Mouse (Mus musculus): Measurements from ENCODE around the gene Nthl1. TPM values are rescaled to one million over a fixed set of nuclear protein-coding genes. Genes with fewer than 3 reads are reported as not detected.

The Nthl1 gene
- polyA plus RNA-seq, 1 experiment from 2014 or later = 33.4 TPM

DNA sequence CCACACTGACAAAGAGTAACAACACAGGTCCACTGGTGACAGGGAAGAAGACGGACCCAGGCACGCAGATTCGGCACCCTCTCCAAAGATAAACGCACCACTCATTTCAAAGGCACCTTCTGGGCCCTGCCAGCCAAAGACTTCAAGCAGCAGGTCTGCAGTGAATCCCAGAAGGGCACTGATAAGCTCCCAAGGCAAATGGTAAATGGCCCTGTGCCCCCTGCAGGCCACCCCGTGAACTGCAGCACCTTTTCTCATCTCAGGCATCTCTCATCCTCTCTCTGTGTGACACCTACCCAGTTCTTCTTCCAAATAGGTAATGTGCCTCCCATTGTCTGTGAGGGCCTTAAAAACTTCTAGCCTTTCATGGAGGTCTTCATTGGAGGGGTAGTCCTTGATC is 3.8 kb upstream of the Nthl1 start:
- in situ Hi-C loops (cut with MboI; ENCODE audit: low pct_unique_long_range_greater_than_20kb) = loop anchor here (5.0 kb wide), 1 partner anchor 91 kb away; no protein-coding TSS in a partner anchor
- ChIA-PET POLR2A (no interaction called here), CTCF (interaction anchor here (0.9 to 2.9 kb wide), 14 partner anchors 9 to 150 kb away, joined by 3 to 9 read pairs (median 4); partner anchors contain the start of genes Mlst8, Tbl3 and Zfp598)
- no peak for DNase-seq (ENCODE audit: low read depth, low spot score)
- ATAC-seq = no peak
- no peaks in the 10 kb centered on the region for H3K27me3 ChIP-seq
- peak; percentile 95 for TF ChIP-seq CTCF (IDR thresholded peaks at IDR 0.05)

DNA sequence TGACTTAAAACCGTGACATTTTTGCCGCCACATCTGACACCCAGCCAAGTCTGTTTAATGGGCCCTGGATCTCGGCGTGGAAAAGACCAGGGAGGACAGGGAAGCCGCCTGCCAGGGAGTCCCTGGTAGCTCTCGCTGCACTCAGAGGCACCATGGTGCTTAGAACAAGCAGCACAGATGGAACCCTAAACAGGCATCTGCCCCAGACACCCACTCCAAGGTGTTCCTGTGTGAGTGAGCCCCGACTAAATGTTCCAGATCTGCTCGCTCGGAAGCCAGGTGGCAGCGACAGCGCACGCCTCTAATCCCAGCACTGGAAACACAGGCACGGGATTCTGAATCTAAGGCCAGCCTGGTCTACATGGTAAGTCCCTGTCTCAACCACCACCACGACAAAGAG is 2.4 kb upstream of the Nthl1 start:
- no peak for TF ChIP-seq CTCF (IDR thresholded peaks at IDR 0.05)
- ATAC-seq = no peak
- CTCF ChIA-PET = interaction anchor here (0.8 to 2.9 kb wide), 10 partner anchors 9 to 151 kb away, joined by 3 to 9 read pairs (median 4); partner anchors contain the start of gene Mlst8
- in situ Hi-C loops (cut with MboI; ENCODE audit: low pct_unique_long_range_greater_than_20kb) = no loop called here
- POLR2A ChIA-PET = no interaction called here
- no peak for DNase-seq (ENCODE audit: low read depth, low spot score)
- no peaks in the 10 kb centered on the region for H3K27me3 ChIP-seq

DNA sequence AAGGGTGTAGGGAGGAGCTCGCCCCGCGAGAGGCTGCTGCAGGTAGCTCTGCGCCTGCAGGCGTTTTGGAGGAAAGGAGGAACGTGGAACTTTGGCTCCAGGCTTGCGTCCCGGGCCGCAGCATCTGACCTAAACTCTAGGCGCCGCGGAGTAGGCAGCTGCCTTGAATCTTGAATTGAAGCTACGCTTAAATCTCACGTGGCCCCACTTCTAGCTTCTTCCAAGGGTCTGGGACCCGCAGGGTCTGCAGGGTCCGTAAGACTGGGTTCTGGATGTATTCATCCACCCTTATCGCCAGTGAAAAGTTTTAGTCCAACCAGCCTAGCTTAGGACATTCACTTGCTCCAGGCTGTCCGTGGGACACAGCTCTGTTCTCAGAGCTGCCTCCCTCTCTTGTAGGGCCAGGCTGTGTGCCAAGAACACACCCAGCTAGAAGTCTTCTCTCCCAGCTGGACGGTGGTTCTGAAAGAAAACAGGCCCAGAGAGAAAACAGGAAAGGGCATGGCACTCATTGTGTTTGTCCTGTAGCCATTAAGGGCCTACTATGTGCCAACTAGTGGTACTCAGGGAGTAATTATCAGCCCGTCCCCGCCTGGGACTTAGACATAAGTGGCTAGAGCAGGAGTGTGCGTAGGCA is 451 bp downstream of the Nthl1 start:
- ATAC-seq = peak; percentile 46
- in situ Hi-C loops (cut with MboI; ENCODE audit: low pct_unique_long_range_greater_than_20kb) = no loop called here
- no peaks in the 10 kb centered on the region for H3K27me3 ChIP-seq
- ChIA-PET POLR2A (interaction anchor here (0.6 to 1.5 kb wide), 6 partner anchors 10 to 572 kb away, joined by 3 to 5 read pairs (median 4); no protein-coding TSS in a partner anchor), CTCF (interaction anchor here (0.9 to 1.6 kb wide), 7 partner anchors 16 to 154 kb away, joined by 3 to 5 read pairs (median 3); partner anchors contain the start of genes Mlst8 and Zfp598)
- DNase-seq (ENCODE audit: low read depth, low spot score) = no peak
- no peak for TF ChIP-seq CTCF (IDR thresholded peaks at IDR 0.05)

DNA sequence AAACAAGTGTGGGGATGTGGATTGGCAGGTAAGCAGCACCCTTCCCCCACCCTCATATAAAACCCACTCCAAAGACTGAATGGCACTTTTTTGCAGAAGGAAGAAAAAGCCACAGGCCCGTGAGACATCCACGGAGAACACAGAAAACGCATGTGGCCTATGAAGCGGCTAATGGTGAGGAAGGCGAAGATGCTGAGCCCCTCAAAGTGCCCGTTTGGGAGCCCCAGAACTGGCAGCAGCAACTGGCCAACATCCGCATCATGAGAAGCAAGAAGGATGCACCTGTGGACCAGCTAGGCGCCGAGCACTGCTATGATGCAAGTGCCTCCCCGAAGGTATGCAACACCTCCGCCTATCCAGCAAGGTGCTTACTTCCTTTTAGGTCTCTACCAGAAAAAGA is 1.4 kb downstream of the Nthl1 start:
- no peaks in the 10 kb centered on the region for H3K27me3 ChIP-seq
- ATAC-seq = no peak
- CTCF ChIA-PET = interaction anchor here (1.0 kb wide), 1 partner anchor 155 kb away, joined by 3 read pairs; the partner anchor contains the start of gene Mlst8
- in situ Hi-C loops (cut with MboI; ENCODE audit: low pct_unique_long_range_greater_than_20kb) = no loop called here
- DNase-seq (ENCODE audit: low read depth, low spot score) = no peak
- POLR2A ChIA-PET = no interaction called here
- TF ChIP-seq CTCF (IDR thresholded peaks at IDR 0.05) = no peak

DNA sequence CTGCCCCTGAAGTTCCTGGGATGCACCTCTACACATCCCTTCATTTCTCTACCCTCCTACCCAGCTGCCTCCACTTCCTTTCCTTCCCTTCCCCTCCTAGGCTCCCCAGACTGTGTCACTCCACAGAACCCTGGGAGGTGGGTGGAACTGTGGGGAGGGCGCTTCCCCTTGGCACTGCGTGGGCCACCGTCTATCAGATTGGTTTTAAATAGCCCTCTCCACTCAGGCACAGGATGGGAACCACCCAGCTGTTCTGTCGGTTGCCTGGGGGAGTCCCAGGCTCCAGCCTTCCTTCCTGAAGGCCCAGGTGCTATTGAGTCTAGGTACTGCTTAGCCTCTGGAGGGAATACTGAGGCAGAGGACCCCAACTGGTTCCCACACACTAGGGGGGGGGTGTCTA is 2.5 kb downstream of the Nthl1 start:
- no peak for TF ChIP-seq CTCF (IDR thresholded peaks at IDR 0.05)
- no peaks in the 10 kb centered on the region for H3K27me3 ChIP-seq
- CTCF ChIA-PET = no interaction called here
- in situ Hi-C loops (cut with MboI; ENCODE audit: low pct_unique_long_range_greater_than_20kb) = no loop called here
- POLR2A ChIA-PET = interaction anchor here (1.1 kb wide), 1 partner anchor 9 kb away, joined by 3 read pairs; no protein-coding TSS in a partner anchor
- DNase-seq (ENCODE audit: low read depth, low spot score) (no peak), ATAC-seq (no peak)

DNA sequence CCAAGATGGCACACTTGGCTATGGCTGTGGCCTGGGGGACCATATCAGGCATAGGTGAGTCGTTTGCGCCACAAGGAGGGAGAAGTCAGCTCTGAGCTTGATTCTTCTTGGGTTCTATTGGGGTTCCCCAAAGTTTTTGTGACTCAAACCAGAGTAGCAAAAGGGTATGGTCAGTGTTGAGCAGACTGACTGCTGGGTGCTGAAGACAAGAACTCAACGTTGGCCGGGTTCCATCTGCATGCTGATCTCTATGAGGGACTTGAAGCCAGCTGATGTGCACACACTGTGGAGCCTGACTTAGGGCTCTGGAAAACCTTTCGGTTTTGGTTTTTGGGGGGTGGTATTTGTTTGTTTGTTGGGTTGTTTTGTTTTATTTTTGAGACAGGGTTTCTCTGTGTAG is 3.2 kb downstream of the Nthl1 start:
- no peak for TF ChIP-seq CTCF (IDR thresholded peaks at IDR 0.05)
- DNase-seq (ENCODE audit: low read depth, low spot score) (no peak), ATAC-seq (no peak)
- in situ Hi-C loops (cut with MboI; ENCODE audit: low pct_unique_long_range_greater_than_20kb) = no loop called here
- CTCF ChIA-PET = no interaction called here
- H3K27me3 ChIP-seq = no peaks in the 10 kb centered on the region
- POLR2A ChIA-PET = interaction anchor here (1.1 kb wide), 1 partner anchor 8 kb away, joined by 3 read pairs; no protein-coding TSS in a partner anchor

DNA sequence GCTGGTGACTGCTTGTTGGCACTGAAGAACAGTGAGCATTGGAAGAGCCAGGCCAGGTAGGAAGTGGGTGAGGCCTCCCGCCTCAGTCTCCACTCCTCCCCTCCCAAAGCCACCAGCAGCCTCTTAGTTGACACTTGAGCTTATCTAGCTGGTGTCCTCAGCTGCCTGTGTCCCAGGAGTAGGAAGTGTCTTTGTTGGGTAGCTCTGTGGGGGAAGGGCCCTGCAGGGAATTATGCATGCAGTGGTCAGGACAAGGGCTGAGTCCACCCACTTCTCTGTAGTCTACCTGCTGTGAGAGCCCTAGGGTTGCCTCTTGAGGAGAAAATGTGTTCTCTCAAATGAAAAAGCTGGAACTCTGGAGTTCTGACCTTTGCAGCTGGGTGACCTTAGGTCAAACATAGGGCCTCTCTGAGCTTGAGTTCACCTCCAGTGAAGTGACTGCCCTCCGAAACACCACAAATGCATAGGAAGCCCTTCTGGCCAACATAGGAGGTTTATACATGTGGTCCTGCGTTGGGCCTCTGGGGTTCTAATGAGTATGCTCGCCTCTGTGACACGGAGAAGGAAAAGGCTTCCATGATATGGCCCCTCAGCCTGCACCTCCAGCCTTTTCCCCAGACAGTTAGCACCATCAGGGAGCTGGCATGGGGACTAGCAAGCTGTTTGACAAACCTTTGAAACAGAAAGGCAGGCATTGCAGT is 4.5 kb downstream of the Nthl1 start:
- no peak for ATAC-seq
- POLR2A ChIA-PET = interaction anchor here (0.6 to 1.3 kb wide), 3 partner anchors 25 to 84 kb away, joined by 3 to 4 read pairs (median 3); partner anchors contain the start of gene Zfp598
- no peak for TF ChIP-seq CTCF (IDR thresholded peaks at IDR 0.05)
- DNase-seq (ENCODE audit: low read depth, low spot score) = no peak
- in situ Hi-C loops (cut with MboI; ENCODE audit: low pct_unique_long_range_greater_than_20kb) = no loop called here
- CTCF ChIA-PET = interaction anchor here (1.6 kb wide), 1 partner anchor 8 kb away, joined by 5 read pairs; no protein-coding TSS in a partner anchor
- no peaks in the 10 kb centered on the region for H3K27me3 ChIP-seq

DNA sequence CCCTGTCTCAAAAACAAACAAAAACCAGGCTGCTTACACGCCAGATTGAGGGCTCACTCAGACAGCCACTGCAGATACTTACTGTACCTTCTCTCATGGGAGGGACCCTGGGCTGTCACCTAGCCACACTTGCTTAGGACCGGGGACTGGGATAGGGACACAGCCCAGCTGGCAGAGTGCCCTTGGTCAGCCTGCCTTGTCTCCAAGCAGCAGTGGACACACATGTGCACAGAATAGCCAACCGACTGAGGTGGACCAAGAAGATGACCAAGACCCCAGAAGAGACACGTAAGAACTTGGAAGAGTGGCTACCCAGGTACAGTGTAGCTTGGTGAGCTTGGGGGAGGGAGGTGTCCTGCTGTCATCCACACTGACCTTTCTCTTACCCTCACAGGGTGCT is 5.7 kb downstream of the Nthl1 start:
- no peak for TF ChIP-seq CTCF (IDR thresholded peaks at IDR 0.05)
- DNase-seq (ENCODE audit: low read depth, low spot score) = no peak
- POLR2A ChIA-PET = no interaction called here
- H3K27me3 ChIP-seq = no peaks in the 10 kb centered on the region
- in situ Hi-C loops (cut with MboI; ENCODE audit: low pct_unique_long_range_greater_than_20kb) = no loop called here
- CTCF ChIA-PET = interaction anchor here (1.6 kb wide), 1 partner anchor 9 kb away, joined by 5 read pairs; no protein-coding TSS in a partner anchor
- ATAC-seq = no peak

DNA sequence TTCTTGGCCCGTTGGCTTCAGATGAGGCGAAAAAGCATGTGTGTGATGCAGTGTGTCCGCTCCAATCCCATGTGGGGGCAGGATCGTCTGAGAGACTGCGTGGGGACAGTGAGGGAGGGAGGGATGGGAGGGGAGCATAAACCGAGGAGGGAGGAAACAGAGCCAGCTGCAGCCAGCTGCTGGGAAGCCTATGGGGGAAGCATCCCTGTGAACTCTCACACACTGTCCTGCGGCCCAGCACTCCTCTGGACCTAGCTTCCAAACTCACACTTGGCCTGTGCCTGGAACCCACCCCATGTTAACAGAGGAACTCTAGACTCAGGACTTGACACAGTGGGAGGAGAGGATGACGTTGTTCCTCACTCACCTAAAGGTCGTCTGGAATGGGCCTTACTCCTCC is 6.4 kb downstream of the Nthl1 start:
- in situ Hi-C loops (cut with MboI; ENCODE audit: low pct_unique_long_range_greater_than_20kb) = no loop called here
- CTCF ChIA-PET = interaction anchor here (2.9 kb wide), 1 partner anchor 10 kb away, joined by 9 read pairs; no protein-coding TSS in a partner anchor
- TF ChIP-seq CTCF (IDR thresholded peaks at IDR 0.05) = no peak
- no peak for DNase-seq (ENCODE audit: low read depth, low spot score)
- no peak for ATAC-seq
- POLR2A ChIA-PET = no interaction called here
- no peaks in the 10 kb centered on the region for H3K27me3 ChIP-seq

DNA sequence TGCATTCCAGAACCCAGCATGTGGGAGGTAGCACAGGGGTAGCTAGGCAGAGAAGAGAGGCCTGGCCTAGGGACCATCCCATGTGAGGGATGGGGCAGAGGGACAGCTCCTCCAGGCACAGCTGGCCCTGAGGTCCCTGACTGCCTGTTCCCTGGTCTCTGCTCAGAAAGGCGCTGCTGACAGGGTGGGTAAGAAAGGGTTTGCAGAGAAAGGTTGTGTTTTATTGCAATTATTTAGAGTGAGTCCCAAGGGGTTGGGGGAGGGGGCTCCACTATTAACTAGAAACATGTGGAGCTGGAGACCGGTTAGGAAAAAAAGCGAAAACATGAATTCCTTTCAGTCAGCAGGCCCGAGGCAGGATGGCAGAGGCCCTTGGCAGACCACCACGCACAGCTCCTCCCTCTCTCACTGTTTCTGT is 7.1 kb downstream of the Nthl1 start:
- ChIA-PET POLR2A (no interaction called here), CTCF (interaction anchor here (2.9 kb wide), 1 partner anchor 11 kb away, joined by 9 read pairs; no protein-coding TSS in a partner anchor)
- in situ Hi-C loops (cut with MboI; ENCODE audit: low pct_unique_long_range_greater_than_20kb) = no loop called here
- no peak for ATAC-seq
- H3K27me3 ChIP-seq = no peaks in the 10 kb centered on the region
- DNase-seq (ENCODE audit: low read depth, low spot score) = no peak
- TF ChIP-seq CTCF (IDR thresholded peaks at IDR 0.05) = no peak

DNA sequence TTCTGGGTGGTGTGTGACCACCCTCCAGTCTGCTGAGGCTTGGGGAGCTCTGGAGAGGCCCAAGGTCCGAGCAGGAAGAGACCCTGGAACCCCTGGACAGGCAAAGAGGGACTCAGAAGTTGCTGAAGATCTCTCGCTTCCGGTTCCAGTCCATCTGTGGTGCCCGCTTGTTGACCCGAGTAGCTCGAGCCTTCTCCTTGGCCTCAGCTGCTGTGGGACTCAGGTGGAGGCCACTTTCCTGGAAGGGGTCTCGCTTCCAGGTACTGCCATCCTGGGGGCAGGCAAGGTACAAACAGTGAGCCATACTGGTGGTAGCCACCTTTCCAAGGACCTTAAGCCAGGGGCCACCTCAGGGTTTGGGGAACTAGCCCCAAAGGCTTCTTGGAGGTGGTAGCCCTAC is 7.6 kb downstream of the Nthl1 start:
- no peak for DNase-seq (ENCODE audit: low read depth, low spot score)
- ChIA-PET POLR2A (no interaction called here), CTCF (interaction anchor here (2.0 to 2.9 kb wide), 2 partner anchors 9 to 12 kb away, joined by 4 to 9 read pairs; no protein-coding TSS in a partner anchor)
- no peaks in the 10 kb centered on the region for H3K27me3 ChIP-seq
- no peak for ATAC-seq
- in situ Hi-C loops (cut with MboI; ENCODE audit: low pct_unique_long_range_greater_than_20kb) = no loop called here
- TF ChIP-seq CTCF (IDR thresholded peaks at IDR 0.05) = no peak

All from Patski (cell line).